Mouse (Mus musculus) cerebellum, adult 18-20 months (tissue): ENCODE data around the gene Gcnt7.
A peak's percentile ranks its signal among the peaks of the same experiment; 100 is the strongest.

Source experiments
- DNase-seq, 2 experiments: peaks; one replicate each; pipeline ENCODE4 v3.0.0; 2021

Gcnt7 gene

DNA sequence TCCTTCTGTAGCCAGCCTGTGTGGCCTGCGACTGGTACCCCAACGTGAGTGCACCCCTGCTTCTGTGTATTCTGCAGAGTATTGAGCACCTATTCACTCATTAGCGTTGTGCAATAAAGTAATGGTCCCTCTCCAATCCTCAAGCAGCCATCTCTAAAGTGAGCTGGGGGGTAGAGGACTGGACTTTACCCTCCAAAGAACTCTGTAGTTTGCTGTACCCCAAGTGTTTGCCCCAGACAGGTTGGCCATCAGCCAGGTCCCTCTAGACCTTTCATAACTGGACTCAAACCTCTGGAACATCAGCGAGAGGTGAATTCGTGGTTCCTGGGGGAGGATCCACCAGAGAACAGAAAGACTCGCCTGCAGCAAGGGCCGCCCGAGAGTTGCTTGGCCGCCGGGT lies 5.9 kb downstream of the Gcnt7 start:
- no peak for DNase-seq

DNA sequence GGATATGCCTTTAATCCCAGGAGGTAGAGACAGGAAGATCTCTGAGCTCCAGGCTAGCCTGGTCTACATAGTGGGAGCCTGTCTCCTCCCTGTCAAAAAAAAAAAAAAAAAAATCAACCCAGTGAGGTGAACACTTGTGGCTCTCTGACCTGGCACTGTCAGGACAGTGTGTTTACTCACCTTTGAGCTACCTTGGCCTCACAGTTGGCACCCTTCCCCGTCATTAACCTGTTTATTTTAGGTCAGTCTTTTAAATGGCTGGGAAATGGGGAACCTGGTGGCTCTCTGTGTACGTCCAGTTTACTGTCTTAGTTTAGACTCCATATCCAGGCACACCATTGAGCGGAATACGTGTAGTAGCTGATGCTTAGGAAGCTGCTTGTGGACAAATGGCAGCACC lies 6.4 kb downstream of the Gcnt7 start:
- no peak for DNase-seq

DNA sequence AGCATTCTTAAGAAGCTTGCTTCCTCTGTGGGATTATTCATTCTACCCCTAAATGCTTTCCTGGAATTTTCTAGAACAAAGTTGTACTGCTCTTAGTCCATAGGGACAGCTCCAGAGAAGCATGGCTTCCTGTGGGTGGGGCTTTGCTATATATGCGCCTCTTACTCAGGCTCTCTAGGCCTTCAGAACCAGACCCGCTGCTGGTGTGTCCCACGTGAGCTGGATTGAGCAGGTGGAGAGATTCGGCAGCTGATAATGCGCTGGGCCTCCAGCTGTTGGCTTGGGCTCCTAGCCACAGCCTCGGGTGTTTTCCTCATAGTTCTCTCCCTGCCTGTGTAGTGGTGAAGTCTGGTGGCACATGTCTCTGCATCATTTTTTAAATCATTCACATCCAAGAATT lies 7.8 kb downstream of the Gcnt7 start:
- DNase-seq: no peak

DNA sequence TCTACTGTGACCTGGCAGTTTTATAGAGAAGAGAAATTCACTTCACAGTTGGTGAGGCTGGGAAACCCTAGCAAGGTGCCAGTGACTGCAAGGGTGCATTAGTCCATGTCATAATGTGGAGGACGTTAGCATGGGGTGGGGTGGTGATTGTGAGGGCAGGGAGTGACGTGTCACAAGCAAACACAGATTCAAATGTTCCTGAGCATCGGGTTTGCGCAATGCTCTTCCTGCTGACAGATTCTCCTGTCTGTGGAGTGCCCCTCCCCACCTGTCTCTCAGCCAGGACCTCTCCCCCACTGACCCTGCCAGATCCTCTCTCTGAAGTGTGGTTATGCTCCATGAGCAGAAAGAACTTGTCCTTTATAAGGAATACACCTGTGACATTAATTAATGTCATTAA lies 10.1 kb downstream of the Gcnt7 start:
- no peak for DNase-seq

DNA sequence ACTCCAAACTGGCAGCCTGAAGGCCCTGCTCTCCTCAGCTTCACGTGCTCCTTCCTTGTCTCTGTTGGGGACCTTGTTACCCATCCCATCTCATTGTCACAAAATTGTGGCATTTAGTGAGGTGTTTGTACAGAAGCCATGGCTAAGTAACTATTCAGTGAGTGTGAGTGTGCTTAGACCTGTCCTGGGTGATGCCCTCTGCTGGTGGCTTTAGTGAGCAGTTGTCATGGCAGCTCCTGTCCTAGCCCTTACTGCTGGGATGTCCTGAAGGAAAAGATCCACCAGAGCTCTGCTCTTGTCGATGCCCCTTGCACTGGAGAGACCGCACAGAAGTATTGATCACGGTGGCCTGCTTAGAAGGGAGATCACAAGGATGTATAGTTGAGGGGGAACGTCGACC lies 11.1 kb downstream of the Gcnt7 start:
- DNase-seq: no peak

DNA sequence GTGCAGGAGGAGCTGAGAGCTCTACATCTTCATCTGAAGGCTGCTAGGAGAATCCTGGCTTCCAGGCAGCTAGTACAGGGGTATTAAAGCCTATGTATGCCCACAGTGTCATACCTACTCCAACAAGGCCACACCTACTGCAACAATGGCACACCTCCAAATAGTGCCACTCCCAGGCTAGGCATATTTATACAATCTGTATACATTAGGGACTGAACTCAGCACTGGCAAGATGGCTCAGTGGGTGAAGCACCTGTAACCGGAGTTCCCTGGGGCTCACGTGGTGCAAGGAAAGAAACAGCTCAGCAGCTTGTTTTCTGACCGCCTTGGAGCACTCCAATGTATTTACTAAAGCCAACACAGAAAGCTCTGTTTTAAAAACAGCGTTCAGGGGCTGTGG lies 12.8 kb downstream of the Gcnt7 start:
- no peak for DNase-seq

DNA sequence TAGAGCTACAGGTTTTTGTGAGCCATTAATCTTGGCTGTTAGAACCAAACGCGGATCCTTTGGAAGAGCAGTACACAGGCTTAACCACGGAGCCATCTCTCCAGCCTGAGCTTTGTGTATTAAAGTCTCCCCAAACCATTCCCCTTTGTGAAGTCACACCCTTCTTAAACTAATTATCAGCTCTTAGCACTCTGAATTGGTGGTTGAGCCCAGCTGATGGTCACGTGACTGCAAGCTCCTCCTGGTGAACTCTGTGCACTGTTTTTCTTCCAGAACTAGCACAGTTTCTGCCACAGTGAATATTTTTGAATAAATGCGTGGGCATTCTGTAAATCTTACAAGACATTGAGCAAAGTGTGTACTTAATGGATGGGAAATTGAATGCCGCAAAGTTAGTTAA lies 17.2 kb downstream of the Gcnt7 start:
- no peak for DNase-seq

DNA sequence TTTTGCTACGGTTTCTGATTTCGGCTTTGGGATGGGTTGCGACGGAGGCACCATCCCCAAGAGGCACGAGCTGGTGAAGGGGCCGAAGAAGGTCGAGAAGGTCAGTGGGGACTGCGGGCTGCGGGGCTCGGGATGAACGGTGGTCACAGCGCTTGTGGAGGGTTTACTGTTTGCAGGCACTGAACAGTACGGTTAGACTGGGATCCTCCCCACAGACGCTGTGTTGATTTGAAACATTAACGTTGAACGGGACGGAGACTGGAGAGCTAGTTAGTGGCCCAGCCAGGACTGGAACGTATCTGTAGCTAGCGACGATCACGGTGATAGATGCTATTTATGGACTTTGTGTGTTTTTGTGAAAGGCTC lies 17.8 kb downstream of the Gcnt7 start:
- DNase-seq: no peak

DNA sequence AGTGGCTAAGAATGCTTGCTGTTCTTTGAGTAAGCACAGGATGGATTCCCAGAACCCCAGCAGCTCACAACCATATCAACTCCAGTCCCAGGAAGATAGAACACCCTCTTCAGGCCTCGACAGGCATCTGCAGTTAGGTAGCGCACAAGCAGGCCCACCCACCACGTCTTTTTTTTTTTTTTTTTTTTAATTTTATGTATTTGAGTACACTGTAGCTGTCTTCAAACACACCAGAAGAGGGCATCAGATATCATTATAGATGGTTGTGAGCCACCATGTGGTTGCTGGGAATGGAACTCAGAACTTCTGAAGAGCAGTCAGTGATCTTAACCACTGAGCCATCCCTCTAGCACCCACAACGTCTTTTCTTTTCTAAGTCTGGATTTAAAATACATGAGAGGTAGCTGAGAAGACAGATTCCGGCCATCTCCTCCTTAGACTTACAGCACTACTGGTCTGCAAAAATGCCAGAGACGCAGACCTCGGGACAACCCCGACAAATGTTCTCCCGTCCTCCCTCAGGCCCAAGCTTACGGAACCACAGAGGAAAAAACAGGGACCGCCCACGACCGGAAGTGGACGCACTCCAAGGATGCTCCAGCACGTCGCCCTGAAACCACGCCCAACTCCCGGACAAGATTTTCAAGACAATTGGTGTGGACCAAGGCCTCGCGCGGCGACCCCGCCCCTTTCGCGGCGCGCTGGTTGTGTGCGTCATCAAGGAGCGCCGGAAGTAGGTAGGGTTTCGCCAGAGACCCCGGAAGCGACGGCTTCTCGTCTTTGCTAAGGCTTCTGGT lies 18.4 kb downstream of the Gcnt7 start, which contains the start of gene Rtf2:
Gene Rtf2 (plus strand): TSS at position 714 of the 797 bp plus-strand sequence.
- peak; percentile 99 to 100 for DNase-seq

DNA sequence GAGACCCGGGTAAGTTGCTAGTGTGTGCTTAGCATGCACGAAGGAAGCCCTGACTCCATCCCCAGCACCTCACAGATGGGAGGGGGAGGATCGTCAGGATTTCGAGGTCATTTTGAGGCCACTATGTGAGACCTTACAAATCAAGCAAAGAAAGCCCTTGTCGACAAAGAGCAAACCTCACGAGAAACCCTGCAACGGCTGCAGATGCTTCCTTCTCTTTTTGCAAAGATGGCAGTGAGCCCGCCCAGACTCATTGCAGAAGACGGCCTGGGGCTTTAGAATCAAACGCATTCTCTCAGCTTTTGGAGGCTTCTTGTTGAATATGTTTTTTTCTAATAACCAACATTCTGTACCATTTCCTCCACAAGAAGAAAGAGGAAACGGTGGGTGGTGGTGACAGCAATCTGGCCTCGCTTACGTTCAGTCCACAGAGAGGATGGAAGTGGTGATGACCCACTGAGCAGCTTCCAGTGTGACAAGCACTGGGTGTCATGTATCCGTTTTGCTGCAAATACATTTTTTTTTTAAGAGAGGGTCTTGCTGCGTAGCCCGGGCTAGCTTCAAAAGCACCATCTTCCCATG lies 20.9 kb downstream of the Gcnt7 start:
- DNase-seq: no peak

DNA sequence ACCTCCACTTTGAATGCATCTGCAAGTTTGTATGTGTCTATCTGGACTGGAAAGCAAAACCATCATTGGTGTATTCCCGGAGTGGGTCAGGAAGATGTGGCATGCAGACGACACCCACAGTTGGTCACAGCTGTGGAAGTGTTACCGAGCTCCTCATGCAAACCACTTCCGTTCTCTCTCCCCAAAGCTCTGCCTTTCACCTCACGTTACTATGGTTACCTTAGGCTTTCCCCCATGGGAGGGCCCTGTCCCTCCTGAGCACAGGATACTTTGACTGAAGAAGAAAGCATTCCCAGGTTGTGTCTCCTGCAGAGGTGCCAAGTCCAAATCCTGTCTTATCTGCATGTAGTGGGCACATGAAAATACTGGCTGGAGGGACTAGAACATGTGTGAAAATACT lies 24.6 kb downstream of the Gcnt7 start:
- DNase-seq: no peak

DNA sequence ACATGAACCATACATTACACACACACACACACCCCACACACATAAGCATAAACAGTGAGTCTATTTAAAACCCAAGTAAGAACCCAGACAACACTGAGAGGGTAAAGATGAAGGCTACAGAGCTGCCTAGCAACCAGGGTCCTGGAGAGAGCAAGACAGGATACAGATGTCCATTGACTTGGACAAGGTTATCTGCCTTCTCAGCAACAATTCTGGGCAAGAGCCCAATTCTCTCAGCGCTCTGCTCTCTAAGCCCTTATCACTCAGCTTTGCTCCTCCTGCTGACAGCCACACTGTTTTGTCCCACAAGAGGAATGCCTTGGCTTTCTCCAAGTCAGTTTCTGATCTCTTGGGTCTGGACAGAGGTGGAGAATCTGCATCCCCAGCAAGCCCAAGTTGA lies 27.8 kb downstream of the Gcnt7 start:
- DNase-seq: no peak

DNA sequence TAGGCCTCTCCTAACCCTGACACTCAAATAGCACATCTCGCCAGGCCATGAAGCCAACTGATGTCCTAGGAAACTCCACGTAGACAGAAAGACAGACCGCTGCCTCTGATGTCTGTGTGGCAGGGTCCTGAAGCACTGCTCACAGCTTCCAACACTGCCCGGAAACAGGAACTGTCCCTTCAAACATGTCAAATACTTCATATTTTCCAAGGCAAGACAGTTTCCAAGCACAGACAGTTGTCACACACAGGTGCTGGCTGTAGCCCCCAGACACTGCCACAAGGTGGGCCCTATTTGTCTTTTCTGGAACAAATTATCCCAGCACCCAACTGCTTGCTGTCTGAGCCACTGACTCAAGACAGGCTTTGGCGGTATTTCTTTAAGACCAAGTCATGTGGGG lies 40.2 kb downstream of the Gcnt7 start:
- DNase-seq: no peak

DNA sequence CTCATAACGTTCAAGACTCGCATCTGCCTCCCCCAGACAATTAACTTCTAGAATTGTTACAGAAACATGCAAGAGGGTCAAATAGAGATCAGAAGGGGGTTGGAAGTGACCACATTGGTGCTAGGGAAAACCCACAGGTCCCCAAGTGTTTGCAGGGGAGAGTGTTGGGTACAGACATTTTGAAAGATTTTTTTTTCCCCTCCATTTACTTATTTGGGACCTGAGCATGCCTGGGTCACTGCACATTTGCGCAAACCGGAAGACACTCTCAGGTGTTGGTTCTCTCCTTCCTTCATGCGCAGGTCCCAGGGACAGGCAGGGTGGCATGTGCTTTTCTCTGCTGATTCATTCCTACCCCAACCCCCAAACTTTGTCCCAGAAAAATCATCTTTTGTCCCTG lies 41.5 kb downstream of the Gcnt7 start:
- no peak for DNase-seq

DNA sequence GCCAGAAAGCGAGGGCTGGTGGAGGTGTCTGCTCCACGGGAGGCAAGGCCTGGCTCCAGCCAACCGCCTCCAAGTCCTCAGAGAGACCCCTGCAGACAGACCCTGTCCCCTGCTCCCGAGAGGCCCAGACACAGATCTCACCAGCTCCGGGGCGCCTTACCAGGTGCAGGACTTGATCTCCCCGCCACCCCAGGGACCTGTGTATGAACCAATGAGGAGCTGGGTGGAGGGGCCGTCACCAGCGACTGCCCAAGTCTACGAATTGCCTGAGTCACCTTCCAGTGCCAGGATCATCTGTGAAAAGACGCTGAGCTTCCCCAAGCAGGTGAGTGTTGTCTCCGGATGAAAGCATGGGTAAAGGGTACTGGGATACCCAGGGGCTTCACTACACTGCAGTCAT lies 42.2 kb downstream of the Gcnt7 start:
- DNase-seq: no peak

DNA sequence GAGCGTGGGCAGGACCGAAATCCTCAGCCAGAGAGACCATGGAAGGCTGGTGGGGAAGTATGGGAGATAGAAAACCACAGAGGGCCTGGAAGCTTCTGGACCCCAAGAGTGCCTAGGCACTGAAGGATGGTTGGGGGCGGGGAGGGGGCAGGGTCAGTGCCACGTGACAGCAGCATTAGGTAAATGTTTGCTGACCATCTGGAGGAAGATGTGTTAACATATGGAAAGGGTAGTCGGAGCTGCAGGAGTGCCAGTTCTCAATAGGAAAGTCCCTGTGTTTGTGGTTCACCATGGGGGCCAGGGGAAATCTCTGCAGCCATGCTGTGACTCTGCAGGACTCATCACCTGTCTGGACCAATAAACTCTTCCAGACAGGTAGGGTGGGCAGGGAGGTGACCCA lies 44.5 kb downstream of the Gcnt7 start:
- DNase-seq: no peak

DNA sequence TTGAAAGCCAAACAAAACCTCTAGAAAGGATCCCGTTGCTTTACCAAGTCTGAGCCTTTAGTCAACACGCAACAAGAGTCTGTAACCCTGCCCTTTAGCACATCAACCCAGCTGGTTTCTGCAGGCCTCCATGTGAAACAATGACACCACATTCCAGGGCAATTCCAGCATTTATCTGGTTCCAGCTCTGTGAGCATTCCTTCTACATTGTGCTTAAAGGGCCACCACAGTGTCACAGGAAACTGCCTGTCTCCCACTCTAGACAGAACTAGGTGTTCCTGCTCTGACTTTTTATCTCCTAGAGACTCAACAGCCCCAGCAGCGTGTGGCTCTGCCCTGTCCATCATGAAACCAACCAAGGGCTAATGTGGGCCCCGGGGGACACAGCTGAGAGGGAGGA lies 45.1 kb downstream of the Gcnt7 start:
- DNase-seq: no peak

DNA sequence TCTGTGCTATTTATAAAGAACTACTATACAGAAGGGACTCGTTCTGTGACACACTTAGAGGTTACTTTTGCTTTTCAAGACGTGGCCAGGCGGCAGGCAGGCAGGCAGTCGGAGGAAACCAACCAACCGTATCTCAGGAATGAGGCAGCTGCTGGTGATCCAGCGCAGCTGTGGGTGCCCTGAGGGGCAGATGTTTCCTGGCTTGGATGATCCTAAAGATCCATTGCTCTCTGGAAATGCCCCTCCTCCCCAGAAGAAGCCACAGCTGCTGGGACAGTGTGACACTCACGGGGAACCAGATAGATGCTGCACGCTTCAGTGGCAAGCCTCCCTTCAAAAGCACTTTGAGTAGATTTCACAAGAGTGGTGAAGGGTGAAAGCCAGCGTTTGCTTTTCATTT lies 45.9 kb downstream of the Gcnt7 start:
- DNase-seq: no peak

DNA sequence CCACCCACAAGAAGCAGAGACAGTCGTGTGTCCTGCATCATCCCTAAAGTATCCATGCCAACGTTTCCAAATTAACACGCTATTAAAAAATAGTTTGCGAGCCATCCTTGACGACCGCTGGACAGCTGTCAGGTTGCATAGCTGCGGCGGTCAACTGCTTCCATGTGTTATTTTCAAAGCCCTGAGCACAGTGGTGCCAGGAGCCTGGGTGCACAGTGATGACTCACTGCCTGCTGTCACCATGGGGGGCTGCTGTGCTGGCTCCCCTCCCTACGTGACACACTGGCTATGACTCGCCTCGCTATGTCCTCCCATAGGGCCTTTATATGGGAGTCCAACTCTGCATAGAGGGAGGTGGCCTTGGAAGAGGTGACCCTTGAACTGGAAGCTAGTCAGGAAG lies 47.3 kb downstream of the Gcnt7 start:
- DNase-seq: no peak

DNA sequence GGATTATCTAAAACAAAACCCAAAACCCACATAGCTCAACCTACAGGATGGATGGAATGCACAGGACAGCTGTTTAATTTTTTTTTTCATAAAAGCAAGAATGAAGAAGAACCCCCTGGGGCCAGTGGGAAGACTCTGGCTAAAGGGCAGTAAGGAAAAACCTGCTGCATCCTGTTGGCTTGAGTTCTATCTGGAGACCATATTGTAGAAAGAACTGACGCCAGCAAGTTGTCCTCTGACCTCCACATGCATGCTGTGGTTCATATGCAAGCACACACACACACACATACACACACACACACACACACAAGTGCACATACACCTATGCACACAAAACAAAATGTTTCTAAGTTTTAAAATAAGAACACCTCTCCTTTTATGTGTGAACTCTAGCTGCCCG lies 47.7 kb downstream of the Gcnt7 start:
- DNase-seq: no peak

DNA sequence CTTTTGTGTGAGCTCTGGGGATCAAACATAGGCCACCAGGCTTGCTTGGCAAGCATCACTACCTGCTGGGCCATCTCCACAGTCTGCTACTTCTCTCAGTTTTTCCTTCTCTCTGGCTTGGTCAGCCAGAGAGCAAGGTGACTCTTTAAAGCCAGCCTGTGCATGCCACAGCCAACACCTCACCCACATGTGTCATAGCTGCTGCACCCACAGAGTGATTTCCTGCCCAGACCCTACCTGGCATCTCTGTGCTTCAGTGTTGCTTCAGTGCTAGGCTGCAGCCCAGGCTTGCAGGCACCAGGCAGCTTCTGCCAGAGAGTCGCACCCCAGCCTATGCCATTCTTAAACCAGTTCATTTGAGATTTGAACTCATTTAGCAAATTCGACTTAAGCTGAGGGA lies 50.9 kb downstream of the Gcnt7 start:
- DNase-seq: no peak

DNA sequence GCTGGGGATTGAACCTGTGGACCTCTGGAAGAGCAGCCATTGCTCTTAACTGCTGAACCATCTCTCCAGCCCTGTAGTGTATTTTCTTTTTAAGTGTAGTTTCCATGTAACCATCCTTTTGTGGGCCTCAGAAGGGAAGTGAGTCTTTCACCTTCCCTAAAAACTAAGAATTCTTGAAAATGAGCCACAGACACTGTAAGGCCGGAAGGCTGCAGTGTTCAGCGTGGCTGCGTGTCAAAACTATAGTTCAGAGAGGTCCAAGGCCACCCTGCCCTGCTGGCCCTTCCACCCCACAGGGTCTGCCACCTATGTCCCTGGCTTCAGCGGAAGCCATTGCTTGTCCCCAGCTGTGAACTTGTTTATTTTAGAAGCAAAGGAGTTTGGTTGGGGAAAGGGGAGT lies 52.2 kb downstream of the Gcnt7 start:
- DNase-seq: no peak

DNA sequence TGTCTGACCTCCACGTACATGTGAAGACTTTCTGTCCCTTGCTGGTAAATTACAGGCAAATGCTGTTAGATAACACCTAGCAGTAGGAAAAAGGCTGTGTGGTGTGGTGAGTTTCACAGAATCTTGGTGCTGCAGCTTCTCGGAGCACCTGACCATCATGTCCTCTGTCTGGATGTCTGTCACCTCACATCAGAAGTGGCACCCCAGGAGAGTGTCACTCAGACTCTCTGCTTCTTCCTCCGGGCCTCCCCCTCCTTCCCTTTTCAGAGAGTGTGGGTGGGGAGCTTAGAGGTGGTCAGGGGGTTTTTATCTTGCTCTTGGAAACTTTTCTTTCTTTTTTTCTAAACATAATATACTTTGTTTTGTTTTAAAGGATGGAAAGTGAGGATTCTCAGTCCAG lies 53.4 kb downstream of the Gcnt7 start:
- DNase-seq: no peak

DNA sequence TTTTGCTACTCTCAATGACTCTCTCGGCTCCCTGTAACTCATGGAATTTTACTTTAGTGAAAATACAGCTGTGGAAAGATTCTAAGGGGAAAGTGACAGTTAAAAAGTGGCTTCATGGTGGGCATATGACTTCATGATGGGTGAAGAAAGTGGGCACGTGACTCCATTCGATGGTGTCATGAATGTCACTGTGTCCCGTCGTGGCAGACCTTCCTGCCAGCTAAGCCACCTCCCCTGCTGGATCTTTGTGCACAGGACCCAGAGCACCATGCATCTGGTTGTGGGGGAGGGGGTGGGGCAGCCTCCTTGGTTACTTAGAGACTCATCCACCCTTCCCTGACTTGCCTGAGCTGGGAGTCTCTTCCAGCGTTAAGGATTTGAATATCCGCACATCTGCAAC lies 54.2 kb downstream of the Gcnt7 start:
- DNase-seq: no peak
